Mouse (Mus musculus) T-helper 2 cell (primary cell): ENCODE results near the gene Ube2t.

Experiments used
- in situ Hi-C: fragments of 300-600 bp; cut with MboI, MseI; formaldehyde crosslinking; loops from one replicate; pipeline ENCODE4 v1.15.1; 2025; ENCODE audit warnings: high pct_unique_total_duplicates

Gene Ube2t

GRCm38 (mm10) chr1:134995437-134995836 lies 33.1 kb downstream of the Ube2t start:
- in situ Hi-C loops, result no loop called here

GRCm38 (mm10) chr1:134995954-134996353 lies 33.6 kb downstream of the Ube2t start:
- in situ Hi-C loops, result no loop called here

GRCm38 (mm10) chr1:134996471-134996870 lies 34.1 kb downstream of the Ube2t start:
- in situ Hi-C loops, result no loop called here

GRCm38 (mm10) chr1:134997568-134997967 lies 35.2 kb downstream of the Ube2t start:
- in situ Hi-C loops, result no loop called here

- in situ Hi-C loops, result no loop called here
These were observed 35.9 kb downstream of the Ube2t start for GRCm38 (mm10) chr1:134998231-134998630.

GRCm38 (mm10) chr1:135000527-135000926 lies 38.2 kb downstream of the Ube2t start:
- in situ Hi-C loops, result no loop called here

- in situ Hi-C loops, result no loop called here
These were observed 41.0 kb downstream of the Ube2t start for GRCm38 (mm10) chr1:135003346-135003745.

GRCm38 (mm10) chr1:135005696-135006095 lies 43.3 kb downstream of the Ube2t start:
- in situ Hi-C loops, result no loop called here

- in situ Hi-C loops, result no loop called here
These were observed 47.5 kb downstream of the Ube2t start for GRCm38 (mm10) chr1:135009833-135010232.

GRCm38 (mm10) chr1:135011912-135012311 lies 49.5 kb downstream of the Ube2t start:
- in situ Hi-C loops, result no loop called here

GRCm38 (mm10) chr1:135012472-135012871 lies 50.1 kb downstream of the Ube2t start:
- in situ Hi-C loops, result no loop called here

- in situ Hi-C loops, result no loop called here
These were observed 52.6 kb downstream of the Ube2t start for GRCm38 (mm10) chr1:135014921-135015445.

- in situ Hi-C loops, result no loop called here
These were observed 54.7 kb downstream of the Ube2t start for GRCm38 (mm10) chr1:135016907-135017655.

- in situ Hi-C loops, result no loop called here
These were observed 55.3 kb downstream of the Ube2t start for GRCm38 (mm10) chr1:135017656-135018015.

- in situ Hi-C loops, result no loop called here
These were observed 56.9 kb downstream of the Ube2t start for GRCm38 (mm10) chr1:135019087-135019774.

- in situ Hi-C loops, result no loop called here
These were observed 57.4 kb downstream of the Ube2t start for GRCm38 (mm10) chr1:135019775-135020167.

- in situ Hi-C loops, result no loop called here
These were observed 58.0 kb downstream of the Ube2t start for GRCm38 (mm10) chr1:135020281-135020940.

GRCm38 (mm10) chr1:135020970-135021369 lies 58.6 kb downstream of the Ube2t start:
- in situ Hi-C loops, result no loop called here

GRCm38 (mm10) chr1:135021936-135022335 lies 59.6 kb downstream of the Ube2t start:
- in situ Hi-C loops, result no loop called here

GRCm38 (mm10) chr1:135023583-135023982 lies 61.2 kb downstream of the Ube2t start:
- in situ Hi-C loops, result no loop called here
